Mouse (Mus musculus) lung, embryonic 15.5 days (tissue): ENCODE results near the gene Sept3. TPM values are rescaled to one million over a fixed set of nuclear protein-coding genes. Genes with fewer than 3 reads are reported as not detected.

Experiments used
- ATAC-seq: fragments of 200-750 bp; cut with Nextera tagmentation; 2 replicates; pipeline ENCODE4 v1.8.0; 2017; ENCODE audit warnings: moderate number of reproducible peaks, borderline replicate concordance; ENCODE audit not compliant: low FRiP score, low TSS enrichment; ENCODE audit errors: extremely low read depth
- H3K27ac ChIP-seq: fragments of 300-500 bp; sonication (generic); 2 replicates; pipeline ENCODE4 v1.5.1; 2015; ENCODE audit warnings: moderate library complexity, mild to moderate bottlenecking, inconsistent platforms
- H3K27me3 ChIP-seq: fragments of 300-500 bp; sonication (generic); 2 replicates; pipeline ENCODE4 v1.6.1; 2015; ENCODE audit warnings: inconsistent platforms
- H3K36me3 ChIP-seq: fragments of 300-500 bp; sonication (generic); 2 replicates; pipeline ENCODE4 v1.6.1; 2015; ENCODE audit warnings: inconsistent platforms
- H3K4me1 ChIP-seq: fragments of 300-500 bp; sonication (generic); 2 replicates; pipeline ENCODE4 v1.6.1; 2015; ENCODE audit warnings: inconsistent platforms
- H3K4me2 ChIP-seq: fragments of 300-500 bp; sonication (generic); 2 replicates; pipeline ENCODE4 v1.6.1; 2015; ENCODE audit warnings: inconsistent platforms, mild to moderate bottlenecking, moderate library complexity
- H3K4me3 ChIP-seq: fragments of 300-500 bp; sonication (generic); 2 replicates; pipeline ENCODE4 v1.5.1; 2015; ENCODE audit warnings: mild to moderate bottlenecking, inconsistent platforms
- H3K9ac ChIP-seq: fragments of 300-500 bp; sonication (generic); 2 replicates; pipeline ENCODE4 v1.6.1; 2015; ENCODE audit warnings: inconsistent platforms
- H3K9me3 ChIP-seq: fragments of 300-500 bp; sonication (generic); 2 replicates; pipeline ENCODE4 v1.6.1; 2016; ENCODE audit warnings: inconsistent platforms
- WGBS: fragments of 180-500 bp; shearing (Covaris S2); methylation state at CpG from one replicate; pipeline ENCODE4 v1.1.7; 2015; 5-methylcytosine and 5-hydroxymethylcytosine counted together
- polyA plus RNA-seq: library from polyadenylated mRNA; unstranded; fragments of >200 nt; fragmentation: Nextera tagmentation; extraction: Ambion mirVana; gene quantifications from 2 replicates; pipeline ENCODE4 v1.2.1, GENCODE M21; 2015

Sept3 gene
- polyA plus RNA-seq: 4.1 and 6.3 TPM in 2 replicates

GRCm38 (mm10) chr15:82274593-82274926 lies at the start of gene Sept3:
Sept3 (plus strand) TSS chr15:82274893.
- no peaks in the 10 kb centered on the region for H3K36me3 ChIP-seq
- no peaks in the 10 kb centered on the region for H3K9me3 ChIP-seq
- H3K27ac ChIP-seq: no peak within 1 kb of the TSS
- H3K4me1 ChIP-seq: peaks cover 15% of the 10 kb centered on the region
- peak within 1 kb of the TSS; percentile 49 for H3K4me3 ChIP-seq
- no peak for ATAC-seq
- peak within 1 kb of the TSS; percentile 35 for H3K9ac ChIP-seq
- H3K27me3 ChIP-seq: peaks cover 47% of the 10 kb centered on the region
- peak within 1 kb of the TSS; percentile 98 for H3K4me2 ChIP-seq
- WGBS: 24% methylated on average over 6 of the region's 6 CpGs

- Histone ChIP-seq H3K27ac (no peak overlapping the region), H3K4me1 (peaks cover 15% of the 10 kb centered on the region), H3K27me3 (peaks cover 30% of the 10 kb centered on the region), H3K9me3 (no peaks in the 10 kb centered on the region), H3K4me2 (no peak overlapping the region), H3K9ac (no peak overlapping the region), H3K4me3 (no peak overlapping the region), H3K36me3 (no peaks in the 10 kb centered on the region)
- 78% methylated on average over 5 of the region's 5 CpGs for WGBS
- ATAC-seq: no peak
Measured at GRCm38 (mm10) chr15:82225769-82226168, 48.9 kb upstream of the Sept3 start.

GRCm38 (mm10) chr15:82229542-82230045 lies 45.1 kb upstream of the Sept3 start:
- Histone ChIP-seq H3K4me1 (peaks cover 5% of the 10 kb centered on the region), H3K36me3 (no peaks in the 10 kb centered on the region), H3K27me3 (peaks cover 12% of the 10 kb centered on the region), H3K9ac (no peak overlapping the region), H3K4me2 (no peak overlapping the region), H3K27ac (no peak overlapping the region), H3K4me3 (no peak overlapping the region), H3K9me3 (no peaks in the 10 kb centered on the region)
- no peak for ATAC-seq
- WGBS: 33% methylated on average over 11 of the region's 11 CpGs

GRCm38 (mm10) chr15:82230098-82230611 lies 44.5 kb upstream of the Sept3 start:
- Histone ChIP-seq H3K9ac (no peak overlapping the region), H3K4me1 (peaks cover 4% of the 10 kb centered on the region; the same call in 1 of the 2 replicates), H3K36me3 (no peaks in the 10 kb centered on the region), H3K27ac (no peak overlapping the region), H3K4me3 (no peak overlapping the region), H3K4me2 (no peak overlapping the region), H3K27me3 (peaks cover 6% of the 10 kb centered on the region), H3K9me3 (no peaks in the 10 kb centered on the region)
- no peak for ATAC-seq
- 55% methylated on average over 6 of the region's 6 CpGs for WGBS

GRCm38 (mm10) chr15:82231100-82231499 lies 43.6 kb upstream of the Sept3 start:
- Histone ChIP-seq H3K27ac (no peak overlapping the region), H3K4me1 (peaks cover 4% of the 10 kb centered on the region), H3K4me3 (no peak overlapping the region), H3K4me2 (no peak overlapping the region), H3K27me3 (no peaks in the 10 kb centered on the region), H3K9ac (no peak overlapping the region), H3K9me3 (no peaks in the 10 kb centered on the region), H3K36me3 (no peaks in the 10 kb centered on the region)
- 74% methylated on average over 4 of the region's 4 CpGs for WGBS
- ATAC-seq: peak; percentile 65; the same call in 1 of the 2 replicates

GRCm38 (mm10) chr15:82231591-82232378 lies 42.9 kb upstream of the Sept3 start:
- no peak for ATAC-seq
- Histone ChIP-seq H3K27me3 (no peaks in the 10 kb centered on the region), H3K27ac (no peak overlapping the region), H3K9me3 (no peaks in the 10 kb centered on the region), H3K4me2 (no peak overlapping the region), H3K36me3 (no peaks in the 10 kb centered on the region), H3K4me1 (peaks cover 4% of the 10 kb centered on the region), H3K9ac (no peak overlapping the region), H3K4me3 (no peak overlapping the region)
- WGBS: 63% methylated on average over 11 of the region's 11 CpGs

- ATAC-seq: no peak
- Histone ChIP-seq H3K27ac (no peak overlapping the region), H3K9ac (no peak overlapping the region), H3K9me3 (no peaks in the 10 kb centered on the region), H3K4me3 (no peak overlapping the region), H3K27me3 (no peaks in the 10 kb centered on the region), H3K36me3 (no peaks in the 10 kb centered on the region), H3K4me2 (no peak overlapping the region), H3K4me1 (peaks cover 4% of the 10 kb centered on the region)
- 60% methylated on average over 4 of the region's 4 CpGs for whole genome bisulfite sequencing
Measured at GRCm38 (mm10) chr15:82232651-82233050, 42.0 kb upstream of the Sept3 start.

- no peak for ATAC-seq
- WGBS: 53% methylated on average over 10 of the region's 10 CpGs
Measured at GRCm38 (mm10) chr15:82235661-82236060, 39.0 kb upstream of the Sept3 start.

GRCm38 (mm10) chr15:82236565-82236964 lies 38.1 kb upstream of the Sept3 start:
- peak; percentile 44; the same call in 1 of the 2 replicates for ATAC-seq
- Histone ChIP-seq H3K4me1 (no peaks in the 10 kb centered on the region; the same call in 1 of the 2 replicates), H3K4me3 (no peak overlapping the region), H3K9ac (no peak overlapping the region), H3K9me3 (no peaks in the 10 kb centered on the region), H3K27ac (no peak overlapping the region), H3K27me3 (no peaks in the 10 kb centered on the region), H3K4me2 (no peak overlapping the region), H3K36me3 (peaks cover 4% of the 10 kb centered on the region; the same call in 1 of the 2 replicates)
- WGBS: 22% methylated on average over 5 of the region's 5 CpGs

More at GRCm38 (mm10) chr15:82235661-82236060, 39.0 kb upstream of the Sept3 start:
- no peaks in the 10 kb centered on the region for H3K27me3 ChIP-seq
- no peak overlapping the region for H3K9ac ChIP-seq
- peaks cover 4% of the 10 kb centered on the region; the same call in 1 of the 2 replicates for H3K36me3 ChIP-seq
- no peak overlapping the region for H3K27ac ChIP-seq
- H3K4me3 ChIP-seq: no peak overlapping the region
- H3K4me1 ChIP-seq: no peaks in the 10 kb centered on the region; the same call in 1 of the 2 replicates
- no peaks in the 10 kb centered on the region for H3K9me3 ChIP-seq
- H3K4me2 ChIP-seq: no peak overlapping the region

GRCm38 (mm10) chr15:82243311-82243710 lies 31.4 kb upstream of the Sept3 start:
- H3K9me3 ChIP-seq: no peaks in the 10 kb centered on the region
- H3K36me3 ChIP-seq: no peaks in the 10 kb centered on the region; the same call in 1 of the 2 replicates
- peak overlapping the region; percentile 69 for H3K9ac ChIP-seq
- peak overlapping the region; percentile 96 for H3K4me2 ChIP-seq
- no peaks in the 10 kb centered on the region for H3K27me3 ChIP-seq
- H3K27ac ChIP-seq: no peak overlapping the region
- WGBS: 68% methylated on average over 3 of the region's 3 CpGs
- ATAC-seq: no peak
- peaks cover 10% of the 10 kb centered on the region for H3K4me1 ChIP-seq
- peak overlapping the region; percentile 94 for H3K4me3 ChIP-seq

GRCm38 (mm10) chr15:82243742-82244114 lies 31.0 kb upstream of the Sept3 start:
- Histone ChIP-seq H3K4me3 (peak overlapping the region; percentile 94), H3K4me1 (peaks cover 10% of the 10 kb centered on the region), H3K4me2 (peak overlapping the region; percentile 96), H3K36me3 (no peaks in the 10 kb centered on the region; the same call in 1 of the 2 replicates), H3K9ac (peak overlapping the region; percentile 69), H3K27ac (peak overlapping the region; percentile 91; the same call in 1 of the 2 replicates), H3K9me3 (no peaks in the 10 kb centered on the region), H3K27me3 (no peaks in the 10 kb centered on the region)
- no peak; the same call in none of the 2 replicates for ATAC-seq
- 3% methylated on average over 12 of the region's 12 CpGs for WGBS
